Mouse (Mus musculus): ENCODE data around the gene Ceacam19. TPM values are rescaled to one million over a fixed set of nuclear protein-coding genes. Genes with fewer than 3 reads are reported as not detected.

Ceacam19 gene
- polyA plus RNA-seq, 1 experiment from 2014 or later, result not detected

DNA sequence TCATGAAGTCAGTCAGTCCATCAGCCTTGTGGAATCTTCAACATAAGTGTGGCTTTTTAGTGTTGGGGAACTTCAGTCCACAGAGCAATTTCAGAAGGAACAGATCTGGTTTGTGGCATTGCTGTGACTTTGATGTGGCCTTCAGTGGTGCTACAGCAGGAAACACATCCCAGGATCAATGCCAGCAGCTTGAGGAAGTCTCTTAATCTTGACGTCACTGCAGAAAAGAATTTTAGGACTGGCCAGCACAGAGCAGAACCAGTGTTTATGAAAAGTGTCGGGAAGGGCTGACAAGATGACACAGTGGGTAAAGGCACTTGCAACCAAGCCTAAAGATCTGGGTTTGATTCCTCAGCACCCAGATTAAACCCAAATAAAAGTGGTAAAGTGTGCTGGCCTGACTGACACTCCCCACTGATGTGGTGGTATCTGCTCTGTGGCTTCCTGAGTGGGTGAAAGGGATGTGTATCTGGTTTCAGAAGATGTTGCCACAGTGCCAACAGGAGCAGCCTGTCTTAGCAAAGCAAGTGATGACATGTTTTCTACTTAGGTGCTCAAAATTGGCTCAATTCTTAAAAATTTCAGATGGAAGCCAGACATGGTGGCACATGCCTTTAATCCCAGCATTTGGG, 39.2 kb upstream of the Ceacam19 start:
- Histone ChIP-seq H3K9ac (ENCODE audit: low read depth, low read length) (no peak overlapping the region), H3K27me3 (ENCODE audit: control insufficient read depth, insufficient read depth, low read length) (no peaks in the 10 kb centered on the region), H3K9me3 (ENCODE audit: control insufficient read depth, low read length) (no peaks in the 10 kb centered on the region), H3K27ac (ENCODE audit: low read depth, low read length) (no peak overlapping the region), H3K4me2 (replicated peaks; ENCODE audit: low read depth, low read length) (no peak overlapping the region), H3K4me1 (ENCODE audit: control insufficient read depth, insufficient read depth, low read length) (no peaks in the 10 kb centered on the region), H3K4me3 (ENCODE audit: low read length) (no peak overlapping the region), H3K36me3 (ENCODE audit: control insufficient read depth, insufficient read depth, low read length) (no peaks in the 10 kb centered on the region)
- WGBS, result 72% methylated on average over 2 of the region's 2 CpGs
- ATAC-seq (ENCODE audit: low FRiP score, low TSS enrichment), result no peak

DNA sequence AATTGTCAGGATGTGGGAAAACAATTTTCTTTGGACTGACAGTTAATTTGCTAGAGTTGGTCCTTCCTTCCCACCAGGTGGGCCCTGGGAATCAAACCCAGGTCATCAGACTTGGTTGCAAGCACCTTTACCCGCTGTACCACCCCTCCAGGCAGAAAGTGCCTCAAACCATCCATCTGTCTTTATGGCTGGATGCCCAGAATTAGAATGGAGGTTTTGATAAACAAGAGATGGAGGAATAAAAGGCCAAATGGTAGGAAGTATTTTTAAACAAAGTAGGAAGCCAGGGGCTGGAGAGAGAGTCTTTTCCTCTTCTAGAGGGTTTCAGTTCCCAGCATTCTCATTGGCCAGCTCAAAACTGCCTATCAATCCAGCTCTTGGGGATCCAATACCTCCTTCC, 37.6 kb upstream of the Ceacam19 start:
- Histone ChIP-seq H3K9ac (ENCODE audit: low read depth, low read length) (no peak overlapping the region), H3K27me3 (ENCODE audit: control insufficient read depth, insufficient read depth, low read length) (no peaks in the 10 kb centered on the region), H3K27ac (ENCODE audit: low read depth, low read length) (no peak overlapping the region), H3K9me3 (ENCODE audit: control insufficient read depth, low read length) (no peaks in the 10 kb centered on the region), H3K4me3 (ENCODE audit: low read length) (no peak overlapping the region), H3K4me1 (ENCODE audit: control insufficient read depth, insufficient read depth, low read length) (no peaks in the 10 kb centered on the region), H3K36me3 (ENCODE audit: control insufficient read depth, insufficient read depth, low read length) (no peaks in the 10 kb centered on the region), H3K4me2 (replicated peaks; ENCODE audit: low read depth, low read length) (no peak overlapping the region)
- 89% methylated on average over 1 of the region's 1 CpGs for WGBS
- no peak for ATAC-seq (ENCODE audit: low FRiP score, low TSS enrichment)

DNA sequence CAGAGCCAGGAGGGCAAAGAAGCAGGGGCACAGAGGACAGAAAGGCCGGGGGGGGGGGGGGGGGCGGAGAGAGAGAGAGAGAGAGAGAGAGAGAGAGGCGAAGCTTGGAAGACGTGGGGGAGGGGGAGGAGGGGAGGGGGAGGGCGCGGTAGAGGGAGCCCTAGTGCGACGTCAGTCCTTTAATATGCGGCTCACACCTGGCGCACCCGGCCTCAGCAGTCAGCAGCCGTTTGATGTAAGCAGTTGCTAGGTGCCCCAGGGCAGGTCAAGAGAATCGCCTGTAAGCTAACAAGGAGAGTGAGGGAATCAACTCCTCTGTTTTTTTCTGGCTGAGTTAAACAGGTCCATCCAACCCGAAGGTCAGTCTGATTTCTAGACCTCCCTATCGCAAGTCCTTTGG, 36.0 kb upstream of the Ceacam19 start:
- no peak overlapping the region for H3K4me3 ChIP-seq (ENCODE audit: low read length)
- peaks cover 5% of the 10 kb centered on the region; the same call in 1 of the 2 replicates for H3K4me1 ChIP-seq (ENCODE audit: control insufficient read depth, insufficient read depth, low read length)
- H3K9me3 ChIP-seq (ENCODE audit: control insufficient read depth, low read length), result no peaks in the 10 kb centered on the region
- H3K9ac ChIP-seq (ENCODE audit: low read depth, low read length), result no peak overlapping the region
- H3K36me3 ChIP-seq (ENCODE audit: control insufficient read depth, insufficient read depth, low read length), result no peaks in the 10 kb centered on the region
- WGBS, result 8% methylated on average over 11 of the region's 15 CpGs
- H3K27ac ChIP-seq (ENCODE audit: low read depth, low read length), result no peak overlapping the region
- H3K4me2 ChIP-seq (replicated peaks; ENCODE audit: low read depth, low read length), result no peak overlapping the region
- no peak for ATAC-seq (ENCODE audit: low FRiP score, low TSS enrichment)
- H3K27me3 ChIP-seq (ENCODE audit: control insufficient read depth, insufficient read depth, low read length), result no peaks in the 10 kb centered on the region

DNA sequence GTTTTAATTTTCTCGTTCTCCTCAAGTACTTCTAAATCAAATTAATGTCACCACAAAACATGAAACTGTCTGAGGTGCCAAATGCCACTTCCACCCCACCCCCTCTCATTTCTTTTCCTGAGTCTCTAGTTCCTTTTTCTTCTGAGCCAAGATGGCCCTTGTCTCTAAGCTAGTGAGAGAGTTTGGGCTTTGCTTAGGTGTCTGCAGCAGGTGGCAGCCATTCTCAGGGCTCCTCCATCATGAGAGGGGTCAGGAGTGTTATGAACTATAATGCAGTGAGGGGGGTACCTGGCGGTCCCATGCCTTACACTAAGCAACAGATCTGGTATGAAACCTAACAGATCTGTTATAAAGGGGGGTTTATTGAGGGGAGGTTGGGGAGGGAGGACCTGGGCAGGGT, 35.6 kb upstream of the Ceacam19 start:
- no peak for ATAC-seq (ENCODE audit: low FRiP score, low TSS enrichment)
- peaks cover 5% of the 10 kb centered on the region; the same call in 1 of the 2 replicates for H3K4me1 ChIP-seq (ENCODE audit: control insufficient read depth, insufficient read depth, low read length)
- peaks cover 3% of the 10 kb centered on the region; the same call in 1 of the 2 replicates for H3K36me3 ChIP-seq (ENCODE audit: control insufficient read depth, insufficient read depth, low read length)
- no peaks in the 10 kb centered on the region for H3K27me3 ChIP-seq (ENCODE audit: control insufficient read depth, insufficient read depth, low read length)
- no peak overlapping the region for H3K4me2 ChIP-seq (replicated peaks; ENCODE audit: low read depth, low read length)
- H3K27ac ChIP-seq (ENCODE audit: low read depth, low read length), result no peak overlapping the region
- no peak overlapping the region for H3K4me3 ChIP-seq (ENCODE audit: low read length)
- 26% methylated on average over 2 of the region's 2 CpGs for WGBS
- H3K9me3 ChIP-seq (ENCODE audit: control insufficient read depth, low read length), result no peaks in the 10 kb centered on the region
- no peak overlapping the region for H3K9ac ChIP-seq (ENCODE audit: low read depth, low read length)

DNA sequence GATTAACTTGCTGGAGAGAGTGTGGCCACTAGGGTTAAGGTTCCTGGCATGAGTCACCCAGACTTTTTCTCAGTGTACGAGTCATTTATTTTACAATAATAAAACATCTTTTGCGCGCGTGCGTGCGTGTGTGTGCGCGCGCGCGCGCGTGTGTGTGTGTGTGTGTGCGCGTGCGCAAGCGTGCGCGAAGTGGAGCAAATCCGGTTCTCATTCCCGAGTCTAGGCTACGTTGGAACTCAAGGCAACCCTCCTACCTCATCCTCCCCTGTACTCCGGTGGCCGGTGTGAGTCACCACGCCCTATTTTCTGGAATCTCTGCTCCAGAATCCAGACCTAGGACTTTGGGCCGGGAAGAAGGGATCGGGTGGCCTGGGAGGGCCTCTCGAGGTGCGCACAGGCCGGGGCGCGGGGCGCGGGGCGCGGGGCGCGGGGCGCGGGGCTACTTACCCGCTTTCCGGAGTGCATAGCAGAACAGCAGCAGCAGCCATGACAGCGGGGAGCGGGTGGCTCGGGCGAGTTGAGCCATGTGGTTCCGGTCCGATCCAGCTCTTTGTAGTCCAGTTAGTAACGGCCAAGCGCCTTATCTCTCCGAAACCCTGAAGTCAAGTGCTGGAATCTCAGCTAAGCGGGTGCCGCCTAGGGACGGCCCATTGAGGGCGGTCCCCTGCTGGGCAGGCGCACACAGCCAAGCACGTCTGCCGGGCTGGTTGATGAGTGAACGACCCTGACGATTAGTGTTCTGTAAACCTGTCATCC, 32.9 kb upstream of the Ceacam19 start, which contains the start of gene Pvr:
Gene Pvr (minus strand): TSS at position 655 of the 756 bp plus-strand sequence.
- Histone ChIP-seq H3K4me3 (ENCODE audit: low read length) (peak within 1 kb of the TSS; percentile 84), H3K4me2 (replicated peaks; ENCODE audit: low read depth, low read length) (peak within 1 kb of the TSS; percentile 66), H3K4me1 (ENCODE audit: control insufficient read depth, insufficient read depth, low read length) (peaks cover 5% of the 10 kb centered on the region; the same call in 1 of the 2 replicates), H3K9ac (ENCODE audit: low read depth, low read length) (peak within 1 kb of the TSS; percentile 76), H3K9me3 (ENCODE audit: control insufficient read depth, low read length) (no peaks in the 10 kb centered on the region), H3K36me3 (ENCODE audit: control insufficient read depth, insufficient read depth, low read length) (peaks cover 21% of the 10 kb centered on the region), H3K27me3 (ENCODE audit: control insufficient read depth, insufficient read depth, low read length) (no peaks in the 10 kb centered on the region), H3K27ac (ENCODE audit: low read depth, low read length) (peak within 1 kb of the TSS; percentile 63)
- 0% methylated on average over 60 of the region's 60 CpGs for WGBS
- peak; percentile 90 for ATAC-seq (ENCODE audit: low FRiP score, low TSS enrichment)

DNA sequence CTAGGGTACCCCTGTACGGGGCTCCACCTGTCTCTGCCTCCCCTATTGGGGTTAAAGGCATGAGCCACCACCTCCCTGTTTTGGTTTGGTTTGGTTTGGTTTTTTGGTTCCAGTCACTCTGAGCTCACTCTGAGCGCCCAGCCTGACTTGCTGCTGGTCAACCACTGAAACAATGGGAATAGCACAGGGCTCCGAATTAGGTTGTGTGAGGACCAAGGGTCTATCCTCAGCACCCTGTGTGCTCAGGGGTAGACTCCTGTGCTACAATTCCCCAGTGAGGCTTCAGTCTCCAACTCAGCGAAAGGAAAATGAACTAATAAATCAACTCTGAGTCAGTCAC, 32.4 kb upstream of the Ceacam19 start:
- no peaks in the 10 kb centered on the region for H3K27me3 ChIP-seq (ENCODE audit: control insufficient read depth, insufficient read depth, low read length)
- peaks cover 26% of the 10 kb centered on the region for H3K36me3 ChIP-seq (ENCODE audit: control insufficient read depth, insufficient read depth, low read length)
- H3K9ac ChIP-seq (ENCODE audit: low read depth, low read length), result peak overlapping the region; percentile 76
- peaks cover 5% of the 10 kb centered on the region; the same call in 1 of the 2 replicates for H3K4me1 ChIP-seq (ENCODE audit: control insufficient read depth, insufficient read depth, low read length)
- H3K4me2 ChIP-seq (replicated peaks; ENCODE audit: low read depth, low read length), result peak overlapping the region; percentile 66
- H3K9me3 ChIP-seq (ENCODE audit: control insufficient read depth, low read length), result no peaks in the 10 kb centered on the region
- ATAC-seq (ENCODE audit: low FRiP score, low TSS enrichment), result peak; percentile 16
- H3K27ac ChIP-seq (ENCODE audit: low read depth, low read length), result no peak overlapping the region
- 30% methylated on average over 4 of the region's 4 CpGs for whole genome bisulfite sequencing
- peak overlapping the region; percentile 84 for H3K4me3 ChIP-seq (ENCODE audit: low read length)

DNA sequence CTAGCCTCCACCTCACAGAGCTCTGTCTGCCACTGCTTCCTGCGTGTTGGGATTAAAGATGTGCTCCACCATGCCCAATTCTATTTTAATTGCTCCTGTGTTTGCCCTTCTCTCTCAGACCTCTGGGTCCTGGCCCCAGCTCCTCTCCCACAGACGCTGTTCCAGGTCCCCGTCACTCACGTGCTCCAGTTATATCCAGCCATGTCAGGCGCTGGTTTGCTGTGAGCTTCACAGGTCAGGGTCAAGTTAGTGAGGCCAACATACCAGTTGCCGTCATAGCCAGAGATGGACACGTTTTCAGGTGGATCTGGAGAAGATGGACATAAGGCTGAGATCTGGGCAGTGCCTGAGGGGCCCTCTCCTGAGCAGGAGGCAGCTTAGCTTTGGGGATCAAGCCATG, 26.8 kb upstream of the Ceacam19 start:
- 93% methylated on average over 7 of the region's 7 CpGs for WGBS
- Histone ChIP-seq H3K4me3 (ENCODE audit: low read length) (no peak overlapping the region), H3K36me3 (ENCODE audit: control insufficient read depth, insufficient read depth, low read length) (peaks cover 30% of the 10 kb centered on the region), H3K4me2 (replicated peaks; ENCODE audit: low read depth, low read length) (no peak overlapping the region), H3K9me3 (ENCODE audit: control insufficient read depth, low read length) (no peaks in the 10 kb centered on the region), H3K9ac (ENCODE audit: low read depth, low read length) (no peak overlapping the region), H3K27me3 (ENCODE audit: control insufficient read depth, insufficient read depth, low read length) (no peaks in the 10 kb centered on the region), H3K4me1 (ENCODE audit: control insufficient read depth, insufficient read depth, low read length) (no peaks in the 10 kb centered on the region), H3K27ac (ENCODE audit: low read depth, low read length) (no peak overlapping the region)
- ATAC-seq (ENCODE audit: low FRiP score, low TSS enrichment), result no peak

GRCm38 (mm10) chr7:19911695-19912524, 24.1 kb upstream of the Ceacam19 start:
- WGBS, result 91% methylated on average over 23 of the region's 23 CpGs
- Histone ChIP-seq H3K4me3 (ENCODE audit: low read length) (no peak overlapping the region), H3K27me3 (ENCODE audit: control insufficient read depth, insufficient read depth, low read length) (no peaks in the 10 kb centered on the region), H3K36me3 (ENCODE audit: control insufficient read depth, insufficient read depth, low read length) (peaks cover 29% of the 10 kb centered on the region), H3K4me2 (replicated peaks; ENCODE audit: low read depth, low read length) (no peak overlapping the region), H3K9me3 (ENCODE audit: control insufficient read depth, low read length) (no peaks in the 10 kb centered on the region), H3K4me1 (ENCODE audit: control insufficient read depth, insufficient read depth, low read length) (no peaks in the 10 kb centered on the region), H3K27ac (ENCODE audit: low read depth, low read length) (no peak overlapping the region), H3K9ac (ENCODE audit: low read depth, low read length) (no peak overlapping the region)
- ATAC-seq (ENCODE audit: low FRiP score, low TSS enrichment), result no peak

All from kidney, embryonic 14.5 days (tissue).